Comparison of ENCODE assay signal across 23 mouse cellular contexts in the genomic region with DNA sequence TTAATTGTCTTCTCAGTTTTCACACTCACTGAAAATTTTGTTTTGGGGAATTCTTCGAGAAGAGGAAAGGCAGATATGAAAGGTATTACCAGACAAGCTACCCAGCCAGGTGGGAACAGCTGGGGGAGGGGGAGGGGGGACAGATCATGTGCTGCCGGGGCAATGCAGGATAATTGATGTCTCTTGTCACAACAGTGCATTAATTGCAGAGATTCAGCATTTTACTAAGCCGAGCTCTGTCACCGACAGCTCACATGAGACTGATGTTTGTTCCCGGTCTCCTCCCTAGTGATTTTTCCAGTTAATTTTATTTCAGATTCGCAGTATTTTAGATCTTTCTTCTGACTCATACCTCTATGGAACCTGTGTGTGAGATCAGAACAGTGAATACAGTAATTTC.
A peak's percentile ranks its signal among the peaks of the same experiment; 100 is the strongest.
DNase-seq lines count a peak whose midpoint lies in the region; ATAC-seq lines count a peak whose summit lies in the region.
"Had no signal": no experiment of that assay in that cellular context is flagged by ENCODE, and none has a peak within 500 bp of the region (broad histone marks: within the 10 kb centered on the region; RNA-seq: fewer than 3 reads in every experiment).

No protein-coding gene starts in this region.

- no peaks in the 10 kb centered on the region for H3K36me3 ChIP-seq in forebrain, embryonic 15.5 days
- no peaks in the 10 kb centered on the region for H3K36me3 ChIP-seq in forebrain, embryonic 11.5 days (ENCODE audit: control insufficient read depth, insufficient read depth, low read length)
- H3K36me3 ChIP-seq: heart, embryonic 10.5 days; hindbrain, embryonic 12.5 days; intestine, embryonic 15.5 days had no signal

- peak; percentile 51; the same call in 1 of the 2 replicates for ATAC-seq in forebrain, embryonic 15.5 days (replicated peaks)
- ATAC-seq in forebrain, embryonic 11.5 days (replicated peaks; ENCODE audit: low FRiP score) = no peak
- no peak for ATAC-seq in cerebellum, adult (ENCODE audit: insufficient number of reproducible peaks, low FRiP score, low TSS enrichment)
- ATAC-seq: activated CD4-positive, CD25-positive, alpha-beta regulatory T cell, adult 4 months; intestine, embryonic 15.5 days; Patski had no signal

- H3K4me2 ChIP-seq in forebrain, embryonic 15.5 days (replicated peaks) = no peak overlapping the region
- no peak overlapping the region for H3K4me2 ChIP-seq in forebrain, embryonic 11.5 days (ENCODE audit: low read depth, low read length, severe bottlenecking)
- H3K4me2 ChIP-seq: hindbrain, embryonic 12.5 days; intestine, embryonic 15.5 days had no signal

- H3K9me3 ChIP-seq in forebrain, embryonic 15.5 days = no peaks in the 10 kb centered on the region
- no peaks in the 10 kb centered on the region for H3K9me3 ChIP-seq in forebrain, embryonic 11.5 days (ENCODE audit: control insufficient read depth, low read length)
- H3K9me3 ChIP-seq: heart, embryonic 10.5 days; hindbrain, embryonic 12.5 days; intestine, embryonic 15.5 days had no signal

- H3K27me3 ChIP-seq in forebrain, embryonic 15.5 days = no peaks in the 10 kb centered on the region
- H3K27me3 ChIP-seq in forebrain, embryonic 11.5 days (ENCODE audit: control insufficient read depth, insufficient read depth, low read length) = no peaks in the 10 kb centered on the region
- H3K27me3 ChIP-seq: CH12.LX; hindbrain, embryonic 12.5 days; intestine, embryonic 15.5 days; Patski had no signal

- no peak overlapping the region for H3K4me3 ChIP-seq in forebrain, embryonic 15.5 days
- no peak overlapping the region for H3K4me3 ChIP-seq in forebrain, embryonic 11.5 days (ENCODE audit: low read depth, low read length)
- H3K4me3 ChIP-seq: gastrocnemius, adult 2 months; heart, embryonic 10.5 days; hindbrain, embryonic 12.5 days; intestine, embryonic 15.5 days had no signal

- H3K4me1 ChIP-seq in forebrain, embryonic 15.5 days = peaks cover 10% of the 10 kb centered on the region
- no peaks in the 10 kb centered on the region for H3K4me1 ChIP-seq in forebrain, embryonic 11.5 days (replicated peaks; ENCODE audit: control insufficient read depth, insufficient read depth, low read length)
- H3K4me1 ChIP-seq: heart, embryonic 10.5 days; hindbrain, embryonic 12.5 days; intestine, embryonic 15.5 days had no signal

- DNase-seq in forebrain, embryonic 11.5 days (ENCODE audit: low spot score) = no peak
- DNase-seq in right cerebral cortex, adult 18-20 months = peak; percentile 1
- no peak for DNase-seq in right cerebral cortex, postnatal 25 days
- DNase-seq in brain, embryonic 18.5 days (ENCODE audit: low read depth, low spot score) = peak; percentile 30
- peak; percentile 13 for DNase-seq in telencephalon, adult 2 months (ENCODE audit: low read depth, low spot score)
- DNase-seq: adrenal gland, postnatal 25 days; cerebellum, adult 18-20 months; cerebellum, adult 9-11 months; cerebellum, postnatal 36 days; gastrocnemius, adult 2 months; gastrocnemius, postnatal 36 days; heart, adult 18-20 months; heart, postnatal 10 days; heart, postnatal 4 days; kidney, adult 18-20 months had no signal

- WGBS in forebrain, embryonic 15.5 days = 26% methylated on average over 6 of the region's 6 CpGs
- WGBS in forebrain, embryonic 11.5 days = 50% methylated on average over 6 of the region's 6 CpGs

- no peak overlapping the region for H3K9ac ChIP-seq in forebrain, embryonic 15.5 days (replicated peaks)
- H3K9ac ChIP-seq in forebrain, embryonic 11.5 days (ENCODE audit: low read length) = no peak overlapping the region
- H3K9ac ChIP-seq: hindbrain, embryonic 12.5 days; intestine, embryonic 15.5 days had no signal

- no peak overlapping the region for H3K27ac ChIP-seq in forebrain, embryonic 15.5 days (replicated peaks)
- H3K27ac ChIP-seq in forebrain, embryonic 11.5 days (ENCODE audit: low read depth, low read length) = no peak overlapping the region
- H3K27ac ChIP-seq: gastrocnemius, adult 2 months; heart, embryonic 10.5 days; hindbrain, embryonic 12.5 days; intestine, embryonic 15.5 days had no signal

Comparison
In these comparisons a context has a peak if more than half of its experiments do, and no peak if none do; other contexts are left out.
1. DNase-seq: peak in right cerebral cortex, adult 18-20 months (single experiment), brain, embryonic 18.5 days (single experiment) and telencephalon, adult 2 months (single experiment); none in forebrain, embryonic 11.5 days (single experiment) and right cerebral cortex, postnatal 25 days (single experiment).